Comparison of ENCODE assay signal across 8 mouse cellular contexts in genomic region chr7:82175327-82175721, GRCm38 (mm10). TPM values are rescaled to one million over a fixed set of nuclear protein-coding genes. Genes with fewer than 3 reads are reported as not detected.
DNase-seq lines count a peak whose midpoint lies in the region; ATAC-seq and TF ChIP-seq lines count a peak whose summit lies in the region.

No protein-coding gene starts in this region.

- peak; percentile 13 for DNase-seq in cerebellum, adult 11 months
- no peak for DNase-seq in cerebellum, postnatal 4 days (ENCODE audit: low spot score in 2 of 2)
- DNase-seq in limb, embryonic 11.5 days (ENCODE audit: low spot score): no peak
- no peak for DNase-seq in adrenal gland, adult 8-10 months
- DNase-seq in left cerebral cortex, postnatal 14 days (ENCODE audit: low spot score in 2 of 2): no peak

- intact Hi-C loops in left cerebral cortex, postnatal 14 days (cut with DNase I): loop anchor here (5.0 kb wide), 2 partner anchors 72 to 87 kb away; no protein-coding TSS in a partner anchor

- H3K9ac ChIP-seq in limb, embryonic 11.5 days (ENCODE audit: low read length): peak overlapping the region; percentile 72

- peaks cover 26% of the 10 kb centered on the region for H3K27me3 ChIP-seq in megakaryocyte, embryonic 14.5 days (replicated peaks)
- no peaks in the 10 kb centered on the region for H3K27me3 ChIP-seq in limb, embryonic 11.5 days (ENCODE audit: control insufficient read depth, insufficient read depth, low read length)
- H3K27me3 ChIP-seq in small intestine, adult 2 months (ENCODE audit: control insufficient read depth, insufficient read depth, low read length): peaks cover 4% of the 10 kb centered on the region; the same call in 1 of the 2 replicates

- TF ChIP-seq POLR2A in small intestine, adult 2 months (IDR thresholded peaks at IDR 0.05; ENCODE audit: low read depth, low read length): no peak

- peaks cover 9% of the 10 kb centered on the region for H3K4me1 ChIP-seq in megakaryocyte, embryonic 14.5 days
- H3K4me1 ChIP-seq in limb, embryonic 11.5 days (ENCODE audit: control insufficient read depth, insufficient read depth, low read length): no peaks in the 10 kb centered on the region
- no peaks in the 10 kb centered on the region for H3K4me1 ChIP-seq in small intestine, adult 2 months (ENCODE audit: control insufficient read depth, insufficient read depth, insufficient read length, low read length)

- no peak for TF ChIP-seq CTCF in small intestine, adult 2 months (IDR thresholded peaks at IDR 0.05; ENCODE audit: extremely low read depth, insufficient read length, insufficient replicate concordance, low read depth, low read length)

- peak overlapping the region; percentile 71 for H3K4me3 ChIP-seq in megakaryocyte, embryonic 14.5 days (replicated peaks)
- H3K4me3 ChIP-seq in limb, embryonic 11.5 days (ENCODE audit: low read depth, low read length): peak overlapping the region; percentile 54
- peak overlapping the region; percentile 54 for H3K4me3 ChIP-seq in small intestine, adult 2 months (ENCODE audit: low read depth, low read length)

- no peaks in the 10 kb centered on the region for H3K36me3 ChIP-seq in megakaryocyte, embryonic 14.5 days (replicated peaks; ENCODE audit: low read length)
- H3K36me3 ChIP-seq in limb, embryonic 11.5 days (ENCODE audit: control insufficient read depth, insufficient read depth, low read length): no peaks in the 10 kb centered on the region
- H3K36me3 ChIP-seq in small intestine, adult 2 months (ENCODE audit: control insufficient read depth, insufficient read depth, low read length): no peaks in the 10 kb centered on the region

- under 1% methylated on average over 16 of the region's 16 CpGs for WGBS in limb, embryonic 11.5 days
- 8% methylated on average over 16 of the region's 16 CpGs for WGBS in small intestine, adult 2 months

- H3K4me2 ChIP-seq in limb, embryonic 11.5 days (ENCODE audit: low read depth, severe bottlenecking): peak overlapping the region; percentile 93

- H3K9me3 ChIP-seq in megakaryocyte, embryonic 14.5 days: peaks cover 19% of the 10 kb centered on the region
- H3K9me3 ChIP-seq in limb, embryonic 11.5 days (ENCODE audit: control insufficient read depth, low read length): no peaks in the 10 kb centered on the region

- ATAC-seq in megakaryocyte, adult 5-6 weeks (ENCODE audit: poor library complexity, severe bottlenecking): no peak
- 0 out of 2 replicates have a peak, but pooled peaks have one; percentile 29 for ATAC-seq in limb, embryonic 11.5 days (ENCODE audit: insufficient number of reproducible peaks, low FRiP score, low TSS enrichment, low read depth)

- no peak overlapping the region for H3K27ac ChIP-seq in limb, embryonic 11.5 days (replicated peaks; ENCODE audit: low read depth, low read length)
- no peak overlapping the region for H3K27ac ChIP-seq in small intestine, adult 2 months (ENCODE audit: insufficient read depth, low read depth, low read length)

RNA-seq across cellular contexts. Expression of gene Sh3gl3, which starts 1.7 kb away (rescaled TPM):
- not detected in 2 replicates for polyA plus RNA-seq in megakaryocyte, embryonic 14.5 days (2012; ENCODE audit: insufficient read depth, low replicate concordance)
- total RNA-seq in megakaryocyte, adult 5-6 weeks (2015): 0.49 TPM in 1 of 2 replicates, not detected in the other
- not detected in 2 replicates for total RNA-seq in megakaryocyte, adult 5-6 weeks (2017)
- 19.4 and 21.1 TPM in 2 replicates for polyA plus RNA-seq in limb, embryonic 11.5 days (2014; fragmentation: Nextera tagmentation; extraction: Ambion mirVana)
- 0.15 and 0.30 TPM in 2 replicates for polyA plus RNA-seq in small intestine, adult 2 months (2012; rRNA removed)
- 10 to 100 TPM in 1 of 4 experiments, 1 to 10 TPM in 3; 7.7 to 10.7 (median 8.6) TPM for total RNA-seq in adrenal gland, adult 8-10 months (2022)
- 10 to 100 TPM; 61.0 to 62.1 TPM for total RNA-seq in left cerebral cortex, postnatal 14 days (2021)

Comparison
In these comparisons a context has a peak if more than half of its experiments do, and no peak if none do; other contexts are left out.
1. RNA of gene Sh3gl3, which starts 1.7 kb away (total RNA-seq): 61.0 to 62.1 TPM in left cerebral cortex, postnatal 14 days and 7.7 to 10.7 TPM in adrenal gland, adult 8-10 months; 0.49 TPM in megakaryocyte, adult 5-6 weeks; every median in the first group is over 4 times any median in the second.
2. Peak in every context shown above with its lines, with median percentiles within 50 percentile points of each other: H3K4me3 ChIP-seq.